Mouse (Mus musculus) left cerebral cortex, postnatal 10 days (tissue): ENCODE results near the gene Ptprm. TPM values are rescaled to one million over a fixed set of nuclear protein-coding genes. Genes with fewer than 3 reads are reported as not detected.

Experiments
- microRNA-seq: library from miRNA; unstranded; fragments of <30 nt; microRNA quantifications from one replicate; pipeline ENCODE4 v1.2.0, GENCODE M21; 2022
- total RNA-seq, 2 experiments: library from RNA; stranded (reverse); gene quantifications; 2 replicates each; pipeline ENCODE4 v1.2.3; 2021

Ptprm gene
- total RNA-seq, 2 experiments from 2014 or later = 40.4 to 43.0 TPM

Small RNA genes within 50 kb of the gene (microRNA-seq; reads per million reads assigned to microRNA genes)
- gene Mir5709 = not detected
